Mouse (Mus musculus) neural tube, embryonic 11.5 days (tissue): ENCODE measurements at regions not wholly inside any gene's neighbourhood (a gene's known extent, or its start where the extent isn't known, plus 50 kb on each side); places are given as distances from the start of the nearest gene placed in this dataset.
"Not testable (repeated sequence)": the region's sequence is repeated elsewhere in the genome, so short reads cannot be mapped to it uniquely, and the experiment has no call there.

Experiments used
- ATAC-seq: fragments of 200-750 bp; cut with Nextera tagmentation; 2 replicates; pipeline ENCODE4 v1.8.0; 2017; ENCODE audit warnings: moderate number of reproducible peaks, mild to moderate bottlenecking, moderate TSS enrichment, moderate library complexity; ENCODE audit not compliant: insufficient read depth, low FRiP score, low TSS enrichment
- DNase-seq: peaks from one replicate; pipeline ENCODE4 v3.0.0-alpha.2; 2015; ENCODE audit warnings: low spot score
- H3K27ac ChIP-seq: fragments of 300-500 bp; sonication (generic); 2 replicates; pipeline ENCODE4 v1.5.1; 2014; ENCODE audit warnings: low read depth, mild to moderate bottlenecking, low read length
- H3K27me3 ChIP-seq: fragments of 300-500 bp; sonication (generic); 2 replicates; pipeline ENCODE4 v1.6.1; 2014; ENCODE audit warnings: mild to moderate bottlenecking, low read length, mixed read lengths; ENCODE audit not compliant: control insufficient read depth, insufficient read depth
- H3K36me3 ChIP-seq: fragments of 300-500 bp; sonication (generic); 2 replicates; pipeline ENCODE4 v1.6.1; 2014; ENCODE audit warnings: mild to moderate bottlenecking, low read length, moderate library complexity, mixed read lengths; ENCODE audit not compliant: control insufficient read depth, insufficient read depth
- H3K4me1 ChIP-seq: fragments of 300-500 bp; sonication (generic); 2 replicates; pipeline ENCODE4 v1.6.1; 2014; ENCODE audit warnings: low read length, mixed read lengths; ENCODE audit not compliant: control insufficient read depth, insufficient read depth
- H3K4me2 ChIP-seq: fragments of 300-500 bp; sonication (generic); 2 replicates; pipeline ENCODE4 v1.6.1; 2014; ENCODE audit warnings: low read depth, mild to moderate bottlenecking, moderate library complexity
- H3K4me3 ChIP-seq: fragments of 300-500 bp; sonication (generic); 2 replicates; pipeline ENCODE4 v1.5.1; 2014; ENCODE audit warnings: low read depth, low read length
- H3K9ac ChIP-seq: fragments of 300-500 bp; sonication (generic); 2 replicates; pipeline ENCODE4 v1.6.1; 2014; ENCODE audit warnings: mild to moderate bottlenecking, low read length
- H3K9me3 ChIP-seq: fragments of 300-500 bp; sonication (generic); 2 replicates; pipeline ENCODE4 v1.6.1; 2016; ENCODE audit warnings: low read length; ENCODE audit not compliant: control insufficient read depth
- WGBS: fragments of 180-500 bp; shearing (Covaris S2); extraction: QIAGEN DNeasy Blood & Tissue Kit; methylation state at CpG from one replicate; pipeline ENCODE4 v1.1.7; 2014; 5-methylcytosine and 5-hydroxymethylcytosine counted together

DNA sequence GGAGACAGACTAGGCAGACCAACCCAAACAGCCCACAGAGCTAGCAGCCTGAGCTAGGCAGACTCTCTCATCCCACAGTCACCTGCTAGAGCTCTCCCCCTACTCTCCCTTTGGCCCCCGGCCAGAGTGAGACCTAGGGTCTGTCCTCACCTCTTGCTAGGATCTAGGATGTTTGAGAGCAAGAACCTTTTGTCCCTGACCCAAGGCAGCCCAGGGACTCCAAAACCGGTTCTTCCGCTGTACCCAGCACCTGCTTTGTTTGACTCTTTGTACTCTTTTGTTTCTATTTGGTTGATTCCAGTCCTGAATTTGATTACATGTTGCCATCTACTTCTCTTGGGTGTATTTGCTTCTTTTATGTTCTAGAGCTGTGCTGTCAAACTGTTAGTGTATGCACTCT lies 75.3 kb downstream of the H60c start:
- H3K4me1 ChIP-seq: no peaks in the 10 kb centered on the region
- H3K4me3 ChIP-seq: no peak overlapping the region
- H3K36me3 ChIP-seq: no peaks in the 10 kb centered on the region
- no peaks in the 10 kb centered on the region for H3K27me3 ChIP-seq
- H3K27ac ChIP-seq: no peak overlapping the region
- no peak for DNase-seq
- no peak overlapping the region for H3K9ac ChIP-seq
- H3K9me3 ChIP-seq: no peaks in the 10 kb centered on the region
- WGBS: 81% methylated on average over 3 of the region's 3 CpGs
- H3K4me2 ChIP-seq: no peak overlapping the region
- no peak for ATAC-seq

DNA sequence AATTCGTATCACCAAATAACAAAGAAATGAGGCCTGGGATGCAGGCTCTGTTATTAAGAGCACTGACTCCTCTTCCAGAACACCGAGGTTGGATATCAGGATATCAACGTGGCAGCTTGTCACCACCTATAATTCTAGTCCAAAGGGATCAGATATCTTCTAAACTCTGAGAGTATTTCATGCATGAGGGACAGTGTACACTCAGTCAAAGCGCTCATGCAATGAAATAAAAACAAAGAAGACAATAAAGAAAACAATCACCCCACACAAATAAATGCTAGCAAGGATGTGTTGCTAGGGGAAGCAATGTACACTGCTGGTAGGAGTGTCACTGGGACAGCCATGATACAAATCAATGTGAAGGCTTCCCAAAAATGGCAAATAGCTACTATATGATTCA lies 79.2 kb downstream of the H60c start:
- WGBS: 83% methylated on average over 4 of the region's 4 CpGs
- no peak for ATAC-seq
- no peak overlapping the region for H3K4me2 ChIP-seq
- H3K27ac ChIP-seq: no peak overlapping the region
- no peaks in the 10 kb centered on the region for H3K36me3 ChIP-seq
- H3K9me3 ChIP-seq: no peaks in the 10 kb centered on the region
- no peak overlapping the region for H3K4me3 ChIP-seq
- H3K9ac ChIP-seq: no peak overlapping the region
- no peaks in the 10 kb centered on the region for H3K27me3 ChIP-seq
- no peak for DNase-seq
- no peaks in the 10 kb centered on the region for H3K4me1 ChIP-seq

DNA sequence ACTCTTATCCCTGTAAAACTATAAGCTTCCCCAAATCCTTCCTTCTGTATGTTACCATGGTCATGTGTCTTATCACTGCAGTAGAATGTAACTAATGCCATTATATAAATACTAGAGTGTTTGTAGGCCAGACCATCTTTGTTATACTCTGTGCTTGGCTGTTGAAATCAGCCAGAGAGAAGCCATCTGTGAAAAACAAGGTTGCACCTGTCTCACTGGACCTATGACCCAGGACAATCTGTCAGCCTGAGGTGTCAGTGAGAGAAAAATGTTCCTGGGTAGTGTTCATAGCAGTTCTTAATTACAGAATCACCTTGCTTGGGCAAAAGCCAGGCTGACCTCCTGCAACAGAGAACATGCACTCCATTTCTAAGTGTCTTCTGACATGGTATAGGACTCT lies 87.5 kb downstream of the H60c start:
- ATAC-seq (no peak), DNase-seq (no peak)
- Histone ChIP-seq H3K27me3 (no peaks in the 10 kb centered on the region), H3K4me2 (no peak overlapping the region), H3K4me3 (no peak overlapping the region), H3K27ac (no peak overlapping the region), H3K36me3 (no peaks in the 10 kb centered on the region), H3K9ac (no peak overlapping the region), H3K9me3 (peaks cover 2% of the 10 kb centered on the region; the same call in 1 of the 2 replicates), H3K4me1 (no peaks in the 10 kb centered on the region)

- DNase-seq (no peak), ATAC-seq (no peak)
- Histone ChIP-seq H3K9me3 (0 out of 2 replicates have a peak, but pooled peaks cover 2% of the 10 kb centered on the region), H3K9ac (no peak overlapping the region), H3K4me1 (no peaks in the 10 kb centered on the region), H3K27me3 (no peaks in the 10 kb centered on the region), H3K27ac (no peak overlapping the region), H3K36me3 (no peaks in the 10 kb centered on the region), H3K4me2 (no peak overlapping the region), H3K4me3 (no peak overlapping the region)
Observed at GRCm38 (mm10) chr10:3173601-3174000, 94.0 kb downstream of the H60c start.

DNA sequence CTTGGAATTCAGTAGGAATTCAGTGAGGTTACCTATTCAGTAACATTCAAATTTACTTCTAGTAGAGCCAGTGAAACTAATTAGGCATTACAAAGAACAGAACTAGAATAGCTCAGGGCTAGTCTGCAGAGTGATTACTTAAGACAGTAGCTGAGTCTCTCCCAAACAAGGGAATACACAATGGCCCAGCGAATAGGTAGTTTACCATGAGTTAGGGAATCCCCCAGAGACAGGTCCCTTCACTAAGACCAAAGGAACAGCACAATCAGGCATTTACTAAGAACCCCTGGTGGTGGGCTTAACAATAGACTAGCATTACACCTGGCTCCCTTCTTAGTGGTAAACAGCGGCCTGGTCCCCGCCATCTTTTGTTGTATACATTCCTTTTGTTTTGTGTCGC lies 94.6 kb downstream of the H60c start:
- not testable (repeated sequence) for DNase-seq, ATAC-seq, H3K4me3 ChIP-seq, H3K9me3 ChIP-seq, H3K4me2 ChIP-seq, H3K36me3 ChIP-seq, H3K4me1 ChIP-seq, H3K9ac ChIP-seq, H3K27ac ChIP-seq, H3K27me3 ChIP-seq
- WGBS: 65% methylated on average over 4 of the region's 4 CpGs

DNA sequence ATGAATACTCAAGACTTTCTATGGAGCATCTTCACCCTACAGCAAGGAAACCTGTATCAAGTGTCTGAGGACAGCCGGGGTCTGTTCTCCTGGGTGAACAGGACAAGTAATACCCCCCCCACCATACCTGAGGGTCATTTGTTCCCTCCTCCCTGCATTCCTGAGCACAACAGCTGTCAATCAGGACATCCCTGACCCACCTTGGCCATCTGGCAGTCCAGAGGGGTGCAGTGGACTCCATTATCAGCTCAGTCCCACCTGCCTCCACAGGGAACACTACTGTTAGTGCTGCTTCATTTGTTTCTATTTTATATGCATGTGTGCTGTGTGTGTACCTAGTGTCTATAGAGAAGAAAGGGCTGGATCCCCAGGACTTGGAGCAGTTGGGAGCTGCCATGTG lies 95.3 kb downstream of the H60c start:
- whole genome bisulfite sequencing: 100% methylated on average over 1 of the region's 1 CpGs

DNA sequence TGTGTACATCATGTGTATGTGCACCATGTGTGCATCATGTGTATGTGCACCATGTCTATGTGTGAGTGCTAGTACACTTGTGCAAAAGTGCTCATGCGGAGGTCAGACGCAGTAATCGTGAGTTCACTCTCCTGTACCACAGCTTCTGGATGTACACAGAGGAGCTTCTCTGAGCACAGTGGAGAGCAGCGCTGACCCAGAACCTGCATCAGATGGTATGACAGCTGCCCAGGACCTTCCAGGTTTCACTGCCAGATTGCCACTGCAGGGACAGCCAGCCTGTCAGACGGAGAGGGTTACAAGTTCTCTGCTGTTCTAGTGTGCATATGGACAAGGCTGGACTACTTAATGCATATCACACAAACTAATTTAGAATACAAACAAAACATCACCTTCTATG lies 96.2 kb downstream of the H60c start:
- Histone ChIP-seq H3K9ac (no peak overlapping the region), H3K27me3 (no peaks in the 10 kb centered on the region), H3K4me2 (no peak overlapping the region), H3K36me3 (no peaks in the 10 kb centered on the region), H3K4me1 (no peaks in the 10 kb centered on the region), H3K9me3 (0 out of 2 replicates have a peak, but pooled peaks cover 2% of the 10 kb centered on the region), H3K4me3 (no peak overlapping the region), H3K27ac (no peak overlapping the region)
- DNase-seq: no peak
- no peak for ATAC-seq
- WGBS: 97% methylated on average over 5 of the region's 5 CpGs

More for the DNA sequence above, 95.3 kb downstream of the H60c start:
- Histone ChIP-seq H3K4me1 (no peaks in the 10 kb centered on the region), H3K9me3 (0 out of 2 replicates have a peak, but pooled peaks cover 2% of the 10 kb centered on the region), H3K9ac (no peak overlapping the region), H3K27me3 (no peaks in the 10 kb centered on the region), H3K36me3 (no peaks in the 10 kb centered on the region), H3K4me3 (no peak overlapping the region), H3K27ac (no peak overlapping the region), H3K4me2 (no peak overlapping the region)
- DNase-seq: no peak
- no peak for ATAC-seq

DNA sequence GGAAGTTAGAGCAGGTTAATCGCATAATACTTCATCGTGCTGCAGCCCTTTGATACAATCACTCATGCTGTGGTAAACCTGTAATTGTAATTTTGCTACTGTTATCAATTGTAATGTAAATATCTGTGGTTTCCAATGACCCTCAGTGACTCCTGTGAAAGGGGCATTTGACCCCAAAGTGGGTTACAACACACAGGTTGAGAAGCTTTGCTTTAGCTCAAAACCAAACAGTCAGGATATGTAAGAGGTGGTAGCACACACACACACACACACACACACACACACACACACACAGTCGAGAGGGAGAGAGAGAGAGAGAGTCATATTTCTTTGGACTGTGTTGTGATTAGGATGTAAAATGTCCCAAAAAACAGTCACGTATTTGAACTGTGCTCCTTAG lies 112.0 kb downstream of the H60c start:
- Histone ChIP-seq H3K4me3 (no peak overlapping the region), H3K9me3 (peaks cover 8% of the 10 kb centered on the region; the same call in 1 of the 2 replicates), H3K4me1 (no peaks in the 10 kb centered on the region), H3K36me3 (no peaks in the 10 kb centered on the region), H3K4me2 (no peak overlapping the region), H3K27me3 (no peaks in the 10 kb centered on the region), H3K9ac (no peak overlapping the region), H3K27ac (no peak overlapping the region)
- ATAC-seq: no peak
- 87% methylated on average over 4 of the region's 4 CpGs for WGBS
- DNase-seq: no peak

DNA sequence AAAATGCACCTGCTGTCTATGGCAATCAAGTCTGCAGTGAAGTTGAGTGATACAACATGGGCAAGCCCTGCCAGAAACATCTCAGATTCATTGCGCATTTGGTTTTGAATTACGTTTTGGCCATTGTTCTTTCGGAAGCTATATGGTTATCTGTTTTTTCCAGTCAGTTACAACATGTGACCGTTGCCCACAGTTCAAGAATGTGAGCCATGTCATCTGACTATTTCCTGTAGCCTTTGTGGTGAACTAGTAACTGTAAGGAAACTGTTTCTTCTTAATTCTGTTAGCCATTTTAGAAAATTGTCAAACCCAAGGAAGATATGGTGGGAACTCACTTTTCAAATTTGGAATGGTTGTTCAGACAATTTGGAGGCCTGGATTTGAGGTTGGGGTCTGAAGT lies 119.4 kb downstream of the H60c start:
- no peaks in the 10 kb centered on the region for H3K4me1 ChIP-seq
- ATAC-seq: no peak
- H3K9me3 ChIP-seq: peaks cover 3% of the 10 kb centered on the region; the same call in 1 of the 2 replicates
- no peak overlapping the region for H3K9ac ChIP-seq
- H3K36me3 ChIP-seq: no peaks in the 10 kb centered on the region
- WGBS: 93% methylated on average over 4 of the region's 4 CpGs
- no peak overlapping the region for H3K27ac ChIP-seq
- H3K4me3 ChIP-seq: no peak overlapping the region
- no peak overlapping the region for H3K4me2 ChIP-seq
- DNase-seq: no peak
- no peaks in the 10 kb centered on the region for H3K27me3 ChIP-seq
